In the genomic region with DNA sequence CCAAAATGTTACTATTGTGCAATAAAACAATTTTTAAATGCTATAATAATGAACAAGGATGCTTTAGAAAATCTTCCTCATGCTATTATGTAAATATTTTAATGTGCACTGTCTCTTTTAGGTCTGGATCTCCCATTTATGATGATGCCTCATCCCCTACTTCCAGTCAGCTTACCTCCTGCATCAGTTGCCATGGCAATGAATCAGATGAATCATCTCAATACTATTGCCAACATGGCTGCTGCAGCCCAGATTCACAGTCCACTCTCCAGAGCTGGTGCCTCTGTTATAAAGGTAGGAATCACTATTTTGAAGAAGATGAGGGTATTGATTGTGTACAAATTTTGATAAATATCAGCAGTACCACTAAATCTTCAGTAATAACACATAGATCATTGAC, we compare ENCODE assay signal across 26 mouse cellular contexts.
A peak's percentile ranks its signal among the peaks of the same experiment; 100 is the strongest.
DNase-seq lines count a peak whose midpoint lies in the region; ATAC-seq lines count a peak whose summit lies in the region.
"Had no signal": no experiment of that assay in that cellular context is flagged by ENCODE, and none has a peak within 500 bp of the region (broad histone marks: within the 10 kb centered on the region; RNA-seq: fewer than 3 reads in every experiment).

No protein-coding gene starts in this region.

- no peak overlapping the region for H3K9ac ChIP-seq in forebrain, embryonic 15.5 days (replicated peaks)
- no peak overlapping the region for H3K9ac ChIP-seq in forebrain, embryonic 11.5 days (ENCODE audit: low read length)
- H3K9ac ChIP-seq in midbrain, embryonic 13.5 days (replicated peaks) = no peak overlapping the region
- no peak overlapping the region for H3K9ac ChIP-seq in midbrain, embryonic 11.5 days (ENCODE audit: low read length)
- no peak overlapping the region for H3K9ac ChIP-seq in midbrain, embryonic 15.5 days
- no peak overlapping the region for H3K9ac ChIP-seq in intestine, embryonic 16.5 days (ENCODE audit: low read depth, low read length)
- H3K9ac ChIP-seq: limb, embryonic 13.5 days; liver, embryonic 13.5 days; neural tube, embryonic 15.5 days had no signal

- H3K4me3 ChIP-seq in forebrain, embryonic 15.5 days = no peak overlapping the region
- no peak overlapping the region for H3K4me3 ChIP-seq in forebrain, embryonic 11.5 days (ENCODE audit: low read depth, low read length)
- no peak overlapping the region for H3K4me3 ChIP-seq in midbrain, embryonic 13.5 days (replicated peaks)
- H3K4me3 ChIP-seq in midbrain, embryonic 11.5 days (ENCODE audit: low read depth, low read length) = no peak overlapping the region
- H3K4me3 ChIP-seq in midbrain, embryonic 15.5 days = no peak overlapping the region
- no peak overlapping the region for H3K4me3 ChIP-seq in intestine, embryonic 16.5 days (ENCODE audit: low read length)
- H3K4me3 ChIP-seq: embryonic facial prominence, embryonic 10.5 days; heart, adult 2 months; limb, embryonic 13.5 days; liver, embryonic 13.5 days; neural tube, embryonic 15.5 days had no signal

- no peaks in the 10 kb centered on the region for H3K36me3 ChIP-seq in forebrain, embryonic 15.5 days
- no peaks in the 10 kb centered on the region for H3K36me3 ChIP-seq in forebrain, embryonic 11.5 days (ENCODE audit: control insufficient read depth, insufficient read depth, low read length)
- no peaks in the 10 kb centered on the region for H3K36me3 ChIP-seq in midbrain, embryonic 13.5 days
- H3K36me3 ChIP-seq in midbrain, embryonic 11.5 days (ENCODE audit: control insufficient read depth, insufficient read depth, low read length) = no peaks in the 10 kb centered on the region
- H3K36me3 ChIP-seq in midbrain, embryonic 15.5 days (replicated peaks) = no peaks in the 10 kb centered on the region
- no peaks in the 10 kb centered on the region for H3K36me3 ChIP-seq in intestine, embryonic 16.5 days (ENCODE audit: control insufficient read depth, insufficient read depth, low read length)
- H3K36me3 ChIP-seq: embryonic facial prominence, embryonic 10.5 days; G1E; limb, embryonic 13.5 days; liver, embryonic 13.5 days; neural tube, embryonic 15.5 days had no signal

- ATAC-seq in forebrain, embryonic 15.5 days (replicated peaks) = 0 out of 2 replicates have a peak, but pooled peaks have one; percentile 46
- no peak for ATAC-seq in forebrain, embryonic 11.5 days (replicated peaks; ENCODE audit: low FRiP score)
- 0 out of 2 replicates have a peak, but pooled peaks have one; percentile 55 for ATAC-seq in midbrain, embryonic 13.5 days
- no peak for ATAC-seq in midbrain, embryonic 11.5 days (ENCODE audit: low FRiP score)
- peak; percentile 78; the same call in 1 of the 2 replicates for ATAC-seq in midbrain, embryonic 15.5 days (replicated peaks)
- ATAC-seq in intestine, embryonic 16.5 days = no peak
- ATAC-seq: activated CD4-positive, CD25-positive, alpha-beta regulatory T cell, adult 4 months had no signal

- no peaks in the 10 kb centered on the region for H3K4me1 ChIP-seq in forebrain, embryonic 15.5 days
- no peaks in the 10 kb centered on the region for H3K4me1 ChIP-seq in forebrain, embryonic 11.5 days (replicated peaks; ENCODE audit: control insufficient read depth, insufficient read depth, low read length)
- no peaks in the 10 kb centered on the region for H3K4me1 ChIP-seq in midbrain, embryonic 13.5 days (replicated peaks)
- no peaks in the 10 kb centered on the region for H3K4me1 ChIP-seq in midbrain, embryonic 11.5 days (ENCODE audit: control insufficient read depth, insufficient read depth, low read length)
- H3K4me1 ChIP-seq in midbrain, embryonic 15.5 days = no peaks in the 10 kb centered on the region
- H3K4me1 ChIP-seq in intestine, embryonic 16.5 days (ENCODE audit: control insufficient read depth, insufficient read depth, low read length) = no peaks in the 10 kb centered on the region
- H3K4me1 ChIP-seq: embryonic facial prominence, embryonic 10.5 days; limb, embryonic 13.5 days; liver, embryonic 13.5 days; neural tube, embryonic 15.5 days had no signal

- no peak overlapping the region for H3K27ac ChIP-seq in forebrain, embryonic 15.5 days (replicated peaks)
- no peak overlapping the region for H3K27ac ChIP-seq in forebrain, embryonic 11.5 days (ENCODE audit: low read depth, low read length)
- H3K27ac ChIP-seq in midbrain, embryonic 13.5 days = no peak overlapping the region
- H3K27ac ChIP-seq in midbrain, embryonic 11.5 days (ENCODE audit: low read depth, low read length) = no peak overlapping the region
- no peak overlapping the region for H3K27ac ChIP-seq in midbrain, embryonic 15.5 days
- H3K27ac ChIP-seq in intestine, embryonic 16.5 days (ENCODE audit: low read length) = no peak overlapping the region
- H3K27ac ChIP-seq: embryonic facial prominence, embryonic 10.5 days; heart, adult 2 months; kidney, postnatal 0 days; limb, embryonic 13.5 days; liver, embryonic 13.5 days; neural tube, embryonic 15.5 days had no signal

- DNase-seq in forebrain, embryonic 11.5 days (ENCODE audit: low spot score) = no peak
- DNase-seq in midbrain, embryonic 11.5 days (ENCODE audit: low spot score, missing footprints) = no peak
- DNase-seq in right cerebral cortex, postnatal 25 days = no peak
- DNase-seq: adrenal gland, adult 8-10 months; B cell, adult 2 months; cerebellum, adult 2 months; gastrocnemius, postnatal 36 days; heart, adult 2 months; kidney, adult 2 months; layer of hippocampus, adult 9-11 months; liver, embryonic 13.5 days; lung, adult 2 months; lung, postnatal 14 days; right cerebral cortex, postnatal 14 days; spleen, adult 18-20 months had no signal

- H3K4me2 ChIP-seq in forebrain, embryonic 15.5 days (replicated peaks) = no peak overlapping the region
- H3K4me2 ChIP-seq in forebrain, embryonic 11.5 days (ENCODE audit: low read depth, low read length, severe bottlenecking) = no peak overlapping the region
- H3K4me2 ChIP-seq in midbrain, embryonic 13.5 days (replicated peaks) = no peak overlapping the region
- no peak overlapping the region for H3K4me2 ChIP-seq in midbrain, embryonic 11.5 days
- no peak overlapping the region for H3K4me2 ChIP-seq in midbrain, embryonic 15.5 days
- H3K4me2 ChIP-seq in intestine, embryonic 16.5 days (ENCODE audit: low read depth, low read length) = no peak overlapping the region
- H3K4me2 ChIP-seq: limb, embryonic 13.5 days; liver, embryonic 13.5 days; neural tube, embryonic 15.5 days had no signal

- H3K9me3 ChIP-seq in forebrain, embryonic 15.5 days = no peaks in the 10 kb centered on the region
- H3K9me3 ChIP-seq in forebrain, embryonic 11.5 days (ENCODE audit: control insufficient read depth, low read length) = no peaks in the 10 kb centered on the region
- no peaks in the 10 kb centered on the region for H3K9me3 ChIP-seq in midbrain, embryonic 13.5 days
- no peaks in the 10 kb centered on the region for H3K9me3 ChIP-seq in midbrain, embryonic 11.5 days (ENCODE audit: control insufficient read depth, low read length)
- H3K9me3 ChIP-seq in midbrain, embryonic 15.5 days = no peaks in the 10 kb centered on the region
- H3K9me3 ChIP-seq in intestine, embryonic 16.5 days (ENCODE audit: control insufficient read depth, low read length) = no peaks in the 10 kb centered on the region
- H3K9me3 ChIP-seq: embryonic facial prominence, embryonic 10.5 days; G1E; limb, embryonic 13.5 days; liver, embryonic 13.5 days; neural tube, embryonic 15.5 days had no signal

- H3K27me3 ChIP-seq in forebrain, embryonic 15.5 days = no peaks in the 10 kb centered on the region
- no peaks in the 10 kb centered on the region for H3K27me3 ChIP-seq in forebrain, embryonic 11.5 days (ENCODE audit: control insufficient read depth, insufficient read depth, low read length)
- no peaks in the 10 kb centered on the region for H3K27me3 ChIP-seq in midbrain, embryonic 13.5 days
- H3K27me3 ChIP-seq in midbrain, embryonic 11.5 days (ENCODE audit: control insufficient read depth, insufficient read depth, low read length) = no peaks in the 10 kb centered on the region
- no peaks in the 10 kb centered on the region for H3K27me3 ChIP-seq in midbrain, embryonic 15.5 days (replicated peaks)
- H3K27me3 ChIP-seq in intestine, embryonic 16.5 days (replicated peaks; ENCODE audit: control insufficient read depth, insufficient read depth, low read length) = no peaks in the 10 kb centered on the region
- H3K27me3 ChIP-seq: CH12.LX; limb, embryonic 13.5 days; liver, embryonic 13.5 days; neural tube, embryonic 15.5 days had no signal

Comparison
In these comparisons a context has a peak if more than half of its experiments do, and no peak if none do; other contexts are left out.
1. ATAC-seq: peak in forebrain, embryonic 15.5 days (single experiment), midbrain, embryonic 13.5 days (single experiment) and midbrain, embryonic 15.5 days (single experiment); none in forebrain, embryonic 11.5 days (single experiment), midbrain, embryonic 11.5 days (single experiment) and intestine, embryonic 16.5 days (single experiment).